Mouse (Mus musculus): ENCODE measurements around the gene Kif26b. TPM values are rescaled to one million over a fixed set of nuclear protein-coding genes. Genes with fewer than 3 reads are reported as not detected.

Gene Kif26b
- polyA plus RNA-seq, 1 experiment from 2014 or later: 10.0 TPM

DNA sequence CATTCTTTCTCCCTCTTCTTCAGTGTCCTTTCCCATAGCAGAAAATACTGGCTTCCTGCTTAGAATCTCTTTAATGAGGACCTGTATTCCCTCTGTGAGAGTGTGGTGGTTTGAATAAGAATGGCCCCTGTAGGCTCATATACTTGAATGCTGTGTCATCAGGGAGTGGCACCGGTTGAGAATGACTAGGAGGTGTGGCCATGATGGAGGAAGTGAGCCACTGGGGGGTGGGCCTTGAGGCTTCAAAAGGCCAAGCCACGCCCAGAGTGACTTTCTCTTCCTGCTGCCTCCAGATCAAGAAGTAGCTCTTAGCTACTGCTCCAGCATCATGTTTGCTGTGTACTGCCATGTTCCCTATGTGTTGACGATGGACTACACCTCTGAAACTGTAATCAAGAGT, 15.7 kb downstream of the Kif26b start:
- Histone ChIP-seq H3K4me1 (peaks cover 4% of the 10 kb centered on the region; the same call in 1 of the 2 replicates), H3K4me2 (no peak overlapping the region), H3K27me3 (replicated peaks) (no peaks in the 10 kb centered on the region), H3K27ac (no peak overlapping the region), H3K9ac (no peak overlapping the region), H3K9me3 (no peaks in the 10 kb centered on the region), H3K36me3 (replicated peaks) (no peaks in the 10 kb centered on the region), H3K4me3 (no peak overlapping the region)
- WGBS: 81% methylated on average over 3 of the region's 3 CpGs
- no peak for ATAC-seq (replicated peaks)

- Histone ChIP-seq H3K36me3 (replicated peaks) (no peaks in the 10 kb centered on the region), H3K4me2 (no peak overlapping the region), H3K9me3 (no peaks in the 10 kb centered on the region), H3K27me3 (replicated peaks) (no peaks in the 10 kb centered on the region), H3K4me1 (peaks cover 5% of the 10 kb centered on the region; the same call in 1 of the 2 replicates), H3K4me3 (no peak overlapping the region), H3K27ac (no peak overlapping the region), H3K9ac (no peak overlapping the region)
- WGBS: 86% methylated on average over 4 of the region's 4 CpGs
- ATAC-seq (replicated peaks): no peak
Measured at GRCm38 (mm10) chr1:178549576-178549975, 20.7 kb downstream of the Kif26b start.

DNA sequence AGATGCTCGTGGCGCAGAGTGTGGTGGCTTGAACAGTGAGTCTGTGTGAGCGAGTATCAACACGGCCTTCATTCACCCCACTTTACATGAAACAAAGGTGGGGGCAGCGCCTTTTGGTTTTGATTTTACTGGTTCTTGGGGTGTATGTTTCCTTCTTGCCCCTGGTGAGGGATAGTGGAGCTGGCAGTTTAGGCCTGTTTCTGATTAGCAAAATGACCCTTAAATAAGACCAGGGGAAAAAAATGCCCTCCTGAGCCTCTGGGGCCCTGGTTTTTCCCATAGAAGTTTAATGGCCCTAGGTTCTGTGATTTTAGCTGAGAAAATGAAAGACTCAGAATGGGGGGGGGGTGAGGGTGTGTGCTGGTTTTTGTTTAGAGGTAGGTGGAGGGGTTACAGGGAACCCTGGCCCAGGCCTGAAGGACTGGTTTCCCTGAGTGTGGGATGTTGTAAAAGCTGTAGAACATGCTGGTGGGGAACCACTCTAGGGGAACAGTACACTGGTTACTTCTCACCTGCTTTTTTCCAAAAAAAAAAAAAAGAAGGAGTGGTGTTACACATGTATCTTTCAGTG, 21.6 kb downstream of the Kif26b start:
- H3K36me3 ChIP-seq (replicated peaks): no peaks in the 10 kb centered on the region
- H3K27ac ChIP-seq: no peak overlapping the region
- no peaks in the 10 kb centered on the region for H3K9me3 ChIP-seq
- H3K4me1 ChIP-seq: peaks cover 5% of the 10 kb centered on the region; the same call in 1 of the 2 replicates
- no peak overlapping the region for H3K9ac ChIP-seq
- WGBS: 90% methylated on average over 5 of the region's 5 CpGs
- no peak for ATAC-seq (replicated peaks)
- no peak overlapping the region for H3K4me2 ChIP-seq
- H3K4me3 ChIP-seq: no peak overlapping the region
- no peaks in the 10 kb centered on the region for H3K27me3 ChIP-seq (replicated peaks)

- no peaks in the 10 kb centered on the region for H3K36me3 ChIP-seq (replicated peaks)
- ATAC-seq (replicated peaks): peak; percentile 52; the same call in 1 of the 2 replicates
- H3K9ac ChIP-seq: no peak overlapping the region
- H3K9me3 ChIP-seq: no peaks in the 10 kb centered on the region
- 86% methylated on average over 6 of the region's 6 CpGs for WGBS
- H3K4me1 ChIP-seq: peaks cover 5% of the 10 kb centered on the region; the same call in 1 of the 2 replicates
- H3K4me3 ChIP-seq: no peak overlapping the region
- no peak overlapping the region for H3K27ac ChIP-seq
- H3K4me2 ChIP-seq: no peak overlapping the region
- no peaks in the 10 kb centered on the region for H3K27me3 ChIP-seq (replicated peaks)
Measured at GRCm38 (mm10) chr1:178552278-178552897, 23.5 kb downstream of the Kif26b start.

- H3K27ac ChIP-seq: no peak overlapping the region
- H3K27me3 ChIP-seq (replicated peaks): no peaks in the 10 kb centered on the region
- H3K36me3 ChIP-seq (replicated peaks): no peaks in the 10 kb centered on the region
- ATAC-seq (replicated peaks): no peak
- no peak overlapping the region for H3K9ac ChIP-seq
- no peak overlapping the region for H3K4me3 ChIP-seq
- 72% methylated on average over 10 of the region's 10 CpGs for WGBS
- no peaks in the 10 kb centered on the region for H3K9me3 ChIP-seq
- H3K4me2 ChIP-seq: no peak overlapping the region
- H3K4me1 ChIP-seq: peaks cover 5% of the 10 kb centered on the region; the same call in 1 of the 2 replicates
Measured at GRCm38 (mm10) chr1:178552898-178553284, 24.0 kb downstream of the Kif26b start.

DNA sequence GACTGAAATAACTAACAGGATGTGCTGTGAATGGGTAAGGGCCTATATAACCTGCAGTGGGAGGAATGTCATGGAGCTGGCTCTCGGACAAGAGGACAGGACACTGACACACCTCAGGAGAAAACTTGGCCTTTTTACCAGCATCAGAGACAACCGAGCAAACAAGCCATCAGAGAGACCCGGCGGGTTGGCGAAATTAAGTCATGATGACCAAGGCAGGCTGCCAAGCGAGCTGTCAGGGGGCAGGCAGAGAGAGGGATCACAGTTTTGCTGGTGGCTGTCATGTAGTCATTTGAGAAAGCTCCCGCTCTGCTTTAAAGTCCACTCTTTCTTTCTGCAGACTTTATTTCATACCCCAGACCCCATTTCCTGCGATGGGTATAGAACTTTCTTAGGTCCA, 27.3 kb downstream of the Kif26b start:
- Histone ChIP-seq H3K9ac (no peak overlapping the region), H3K27ac (no peak overlapping the region), H3K9me3 (no peaks in the 10 kb centered on the region), H3K27me3 (replicated peaks) (no peaks in the 10 kb centered on the region), H3K4me2 (no peak overlapping the region), H3K36me3 (replicated peaks) (no peaks in the 10 kb centered on the region), H3K4me1 (peaks cover 5% of the 10 kb centered on the region; the same call in 1 of the 2 replicates), H3K4me3 (no peak overlapping the region)
- 88% methylated on average over 8 of the region's 8 CpGs for WGBS
- no peak for ATAC-seq (replicated peaks)

- Histone ChIP-seq H3K27ac (no peak overlapping the region), H3K9me3 (no peaks in the 10 kb centered on the region), H3K36me3 (replicated peaks) (no peaks in the 10 kb centered on the region), H3K4me3 (no peak overlapping the region), H3K4me2 (no peak overlapping the region), H3K9ac (no peak overlapping the region), H3K27me3 (replicated peaks) (no peaks in the 10 kb centered on the region), H3K4me1 (no peaks in the 10 kb centered on the region)
- ATAC-seq (replicated peaks): no peak
- WGBS: 100% methylated on average over 1 of the region's 1 CpGs
Measured at GRCm38 (mm10) chr1:178560043-178560442, 31.1 kb downstream of the Kif26b start.

DNA sequence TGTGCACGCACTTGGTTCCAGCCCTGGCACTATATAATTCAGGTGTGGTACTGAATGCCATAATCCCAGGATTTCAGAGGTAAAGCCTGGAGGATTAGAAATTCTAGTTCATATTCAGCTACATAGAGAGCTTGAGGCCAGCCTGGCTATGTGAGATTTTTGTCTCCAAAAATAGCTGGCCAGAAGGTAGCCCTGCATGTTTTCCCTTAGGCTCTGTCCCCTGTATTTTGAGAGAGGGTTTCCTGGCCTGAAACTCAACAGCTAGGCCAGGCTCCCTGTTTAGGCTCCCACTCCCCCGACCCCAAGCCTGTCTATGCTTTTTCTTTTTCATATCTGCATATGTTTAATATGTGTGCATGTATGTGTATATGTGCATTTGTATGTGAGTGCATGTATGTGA, 34.9 kb downstream of the Kif26b start:
- WGBS: 88% methylated on average over 2 of the region's 2 CpGs
- Histone ChIP-seq H3K36me3 (replicated peaks) (no peaks in the 10 kb centered on the region), H3K27me3 (replicated peaks) (no peaks in the 10 kb centered on the region), H3K9me3 (no peaks in the 10 kb centered on the region), H3K27ac (no peak overlapping the region), H3K4me2 (no peak overlapping the region), H3K4me3 (no peak overlapping the region), H3K9ac (no peak overlapping the region), H3K4me1 (0 out of 2 replicates have a peak, but pooled peaks cover 9% of the 10 kb centered on the region)
- no peak for ATAC-seq (replicated peaks)

GRCm38 (mm10) chr1:178564800-178565199, 35.9 kb downstream of the Kif26b start:
- H3K4me1 ChIP-seq: 0 out of 2 replicates have a peak, but pooled peaks cover 9% of the 10 kb centered on the region
- no peak overlapping the region for H3K27ac ChIP-seq
- no peaks in the 10 kb centered on the region for H3K27me3 ChIP-seq (replicated peaks)
- no peak for ATAC-seq (replicated peaks)
- no peaks in the 10 kb centered on the region for H3K9me3 ChIP-seq
- WGBS: 61% methylated on average over 4 of the region's 4 CpGs
- no peaks in the 10 kb centered on the region for H3K36me3 ChIP-seq (replicated peaks)
- H3K4me2 ChIP-seq: no peak overlapping the region
- H3K4me3 ChIP-seq: no peak overlapping the region
- H3K9ac ChIP-seq: no peak overlapping the region

GRCm38 (mm10) chr1:178568551-178569545, 39.9 kb downstream of the Kif26b start:
- H3K4me3 ChIP-seq: no peak overlapping the region
- no peak for ATAC-seq (replicated peaks)
- H3K4me2 ChIP-seq: no peak overlapping the region
- no peak overlapping the region for H3K9ac ChIP-seq
- no peaks in the 10 kb centered on the region for H3K9me3 ChIP-seq
- H3K36me3 ChIP-seq (replicated peaks): no peaks in the 10 kb centered on the region
- no peaks in the 10 kb centered on the region for H3K27me3 ChIP-seq (replicated peaks)
- peaks cover 16% of the 10 kb centered on the region for H3K4me1 ChIP-seq
- H3K27ac ChIP-seq: no peak overlapping the region
- 73% methylated on average over 7 of the region's 7 CpGs for WGBS

GRCm38 (mm10) chr1:178571009-178571408, 42.1 kb downstream of the Kif26b start:
- Histone ChIP-seq H3K36me3 (replicated peaks) (0 out of 2 replicates have a peak, but pooled peaks cover 3% of the 10 kb centered on the region), H3K4me1 (peaks cover 16% of the 10 kb centered on the region), H3K4me2 (no peak overlapping the region), H3K9ac (no peak overlapping the region), H3K4me3 (no peak overlapping the region), H3K9me3 (peaks cover 7% of the 10 kb centered on the region; the same call in 1 of the 2 replicates), H3K27ac (no peak overlapping the region), H3K27me3 (replicated peaks) (no peaks in the 10 kb centered on the region)
- 74% methylated on average over 4 of the region's 4 CpGs for WGBS
- no peak for ATAC-seq (replicated peaks)

GRCm38 (mm10) chr1:178571885-178572444, 43.0 kb downstream of the Kif26b start:
- no peak overlapping the region for H3K4me2 ChIP-seq
- 32% methylated on average over 13 of the region's 13 CpGs for WGBS
- H3K36me3 ChIP-seq (replicated peaks): 0 out of 2 replicates have a peak, but pooled peaks cover 3% of the 10 kb centered on the region
- peaks cover 16% of the 10 kb centered on the region for H3K4me1 ChIP-seq
- H3K4me3 ChIP-seq: no peak overlapping the region
- no peak overlapping the region for H3K27ac ChIP-seq
- no peaks in the 10 kb centered on the region for H3K27me3 ChIP-seq (replicated peaks)
- ATAC-seq (replicated peaks): peak; percentile 67
- peaks cover 7% of the 10 kb centered on the region; the same call in 1 of the 2 replicates for H3K9me3 ChIP-seq
- no peak overlapping the region for H3K9ac ChIP-seq
